8 mouse cellular contexts compared by ENCODE assay signal in genomic region chr8:105565952-105566702, GRCm38 (mm10). TPM values are rescaled to one million over a fixed set of nuclear protein-coding genes. Genes with fewer than 3 reads are reported as not detected.
DNase-seq lines count a peak whose midpoint lies in the region; ATAC-seq and TF ChIP-seq lines count a peak whose summit lies in the region.

Atp6v0d1 (minus strand) TSS chr8:105566047.

- WGBS in forebrain, embryonic 12.5 days: 4% methylated on average over 53 of the region's 53 CpGs
- under 1% methylated on average over 53 of the region's 53 CpGs for WGBS in heart, postnatal 0 days
- WGBS in liver, embryonic 16.5 days (ENCODE audit: insufficient replicate concordance): 2% methylated on average over 53 of the region's 53 CpGs
- 4% methylated on average over 53 of the region's 53 CpGs for WGBS in neural tube, embryonic 13.5 days

- TF ChIP-seq EP300 in heart, postnatal 0 days (IDR thresholded peaks at IDR 0.05; ENCODE audit: low read depth): peak; percentile 59

- ATAC-seq in forebrain, embryonic 12.5 days (ENCODE audit: low FRiP score): peak; percentile 99
- ATAC-seq in heart, postnatal 0 days (ENCODE audit: insufficient read depth, low read depth): peak; percentile 98
- ATAC-seq in liver, embryonic 16.5 days (ENCODE audit: low read depth): peak; percentile 99
- ATAC-seq in neural tube, embryonic 13.5 days (ENCODE audit: low read depth): peak; percentile 99

- no peaks in the 10 kb centered on the region for H3K9me3 ChIP-seq in E14TG2a.4 (ENCODE audit: low read length)
- no peaks in the 10 kb centered on the region for H3K9me3 ChIP-seq in forebrain, embryonic 12.5 days
- H3K9me3 ChIP-seq in heart, postnatal 0 days (replicated peaks; ENCODE audit: control insufficient read depth, low read length): no peaks in the 10 kb centered on the region
- H3K9me3 ChIP-seq in liver, embryonic 16.5 days (replicated peaks; ENCODE audit: control insufficient read depth, low read length): no peaks in the 10 kb centered on the region
- no peaks in the 10 kb centered on the region for H3K9me3 ChIP-seq in neural tube, embryonic 13.5 days

- peak within 1 kb of the TSS; percentile 89 for H3K4me2 ChIP-seq in forebrain, embryonic 12.5 days
- peak within 1 kb of the TSS; percentile 92 for H3K4me2 ChIP-seq in heart, postnatal 0 days (ENCODE audit: low read depth, low read length)
- H3K4me2 ChIP-seq in liver, embryonic 16.5 days (ENCODE audit: low read depth, low read length): peak within 1 kb of the TSS; percentile 94
- peak within 1 kb of the TSS; percentile 93 for H3K4me2 ChIP-seq in neural tube, embryonic 13.5 days

- peaks cover 10% of the 10 kb centered on the region for H3K27me3 ChIP-seq in E14TG2a.4 (ENCODE audit: insufficient read depth, low read length)
- no peaks in the 10 kb centered on the region for H3K27me3 ChIP-seq in forebrain, embryonic 12.5 days
- no peaks in the 10 kb centered on the region for H3K27me3 ChIP-seq in heart, postnatal 0 days (ENCODE audit: control insufficient read depth, insufficient read depth, low read length)
- no peaks in the 10 kb centered on the region for H3K27me3 ChIP-seq in liver, embryonic 16.5 days (ENCODE audit: control insufficient read depth, insufficient read depth, low read depth, low read length)
- no peaks in the 10 kb centered on the region for H3K27me3 ChIP-seq in neural tube, embryonic 13.5 days
- no peaks in the 10 kb centered on the region for H3K27me3 ChIP-seq in testis, adult 2 months (ENCODE audit: control insufficient read depth, insufficient read depth, low read length)

- H3K27ac ChIP-seq in forebrain, embryonic 12.5 days: peak within 1 kb of the TSS; percentile 51
- H3K27ac ChIP-seq in heart, postnatal 0 days (ENCODE audit: low read depth): peak within 1 kb of the TSS; percentile 77
- peak within 1 kb of the TSS; percentile 89 for H3K27ac ChIP-seq in liver, embryonic 16.5 days (ENCODE audit: low read length)
- peak within 1 kb of the TSS; percentile 88 for H3K27ac ChIP-seq in neural tube, embryonic 13.5 days (replicated peaks)
- peak within 1 kb of the TSS; percentile 77 for H3K27ac ChIP-seq in testis, adult 2 months (ENCODE audit: control insufficient read depth, insufficient read depth, low read depth, low read length)

- DNase-seq in c-Kit-positive CD71-positive TER-119-positive erythroid progenitor cells, embryonic 14.5 days (ENCODE audit: low spot score): peak; percentile 100
- peak; percentile 99 for DNase-seq in heart, postnatal 0 days (ENCODE audit: low spot score)
- peak; percentile 99 to 100 for DNase-seq in kidney, postnatal 4 days

- peaks cover 37% of the 10 kb centered on the region for H3K4me1 ChIP-seq in E14TG2a.4 (replicated peaks; ENCODE audit: low read depth, low read length)
- H3K4me1 ChIP-seq in forebrain, embryonic 12.5 days: peaks cover 25% of the 10 kb centered on the region
- H3K4me1 ChIP-seq in heart, postnatal 0 days (ENCODE audit: control insufficient read depth, insufficient read depth): peaks cover 20% of the 10 kb centered on the region
- peaks cover 22% of the 10 kb centered on the region for H3K4me1 ChIP-seq in liver, embryonic 16.5 days (ENCODE audit: control insufficient read depth, low read depth, low read length)
- peaks cover 48% of the 10 kb centered on the region for H3K4me1 ChIP-seq in neural tube, embryonic 13.5 days (replicated peaks)
- peaks cover 13% of the 10 kb centered on the region for H3K4me1 ChIP-seq in testis, adult 2 months (ENCODE audit: control insufficient read depth, insufficient read depth, low read length)

- H3K36me3 ChIP-seq in E14TG2a.4 (ENCODE audit: insufficient read depth, low read length): peaks cover 13% of the 10 kb centered on the region; the same call in 1 of the 2 replicates
- no peaks in the 10 kb centered on the region for H3K36me3 ChIP-seq in forebrain, embryonic 12.5 days (replicated peaks)
- H3K36me3 ChIP-seq in heart, postnatal 0 days (replicated peaks; ENCODE audit: control insufficient read depth, insufficient read depth, low read length): no peaks in the 10 kb centered on the region
- no peaks in the 10 kb centered on the region for H3K36me3 ChIP-seq in liver, embryonic 16.5 days (ENCODE audit: control insufficient read depth, insufficient read depth)
- peaks cover 6% of the 10 kb centered on the region; the same call in 1 of the 2 replicates for H3K36me3 ChIP-seq in neural tube, embryonic 13.5 days
- H3K36me3 ChIP-seq in testis, adult 2 months (ENCODE audit: control insufficient read depth, insufficient read depth, low read length): no peaks in the 10 kb centered on the region

- TF ChIP-seq CTCF in E14TG2a.4 (conservative IDR thresholded peaks at IDR 0.05; ENCODE audit: low read length): peak; percentile 40
- peak; percentile 89 for TF ChIP-seq CTCF in heart, postnatal 0 days (IDR thresholded peaks at IDR 0.05; ENCODE audit: low read depth)
- TF ChIP-seq CTCF in testis, adult 2 months (IDR thresholded peaks at IDR 0.05; ENCODE audit: control insufficient read depth, insufficient read depth, insufficient replicate concordance, low read depth, low read length): peak; percentile 66; the same call in 1 of the 2 replicates

- H3K4me3 ChIP-seq in E14TG2a.4 (replicated peaks; ENCODE audit: low read length): peak within 1 kb of the TSS; percentile 91
- H3K4me3 ChIP-seq in forebrain, embryonic 12.5 days (replicated peaks): peak within 1 kb of the TSS; percentile 63
- peak within 1 kb of the TSS; percentile 68 for H3K4me3 ChIP-seq in heart, postnatal 0 days (ENCODE audit: low read depth, low read length)
- peak within 1 kb of the TSS; percentile 94 for H3K4me3 ChIP-seq in liver, embryonic 16.5 days (ENCODE audit: low read depth, low read length)
- peak within 1 kb of the TSS; percentile 80 for H3K4me3 ChIP-seq in neural tube, embryonic 13.5 days
- peak within 1 kb of the TSS; percentile 86 for H3K4me3 ChIP-seq in testis, adult 2 months (ENCODE audit: control insufficient read depth, low read depth, low read length)

- peak; percentile 75 for TF ChIP-seq POLR2A in testis, adult 2 months (IDR thresholded peaks at IDR 0.05; ENCODE audit: control insufficient read depth, low read depth, low read length)

- peak within 1 kb of the TSS; percentile 79 for H3K9ac ChIP-seq in forebrain, embryonic 12.5 days
- H3K9ac ChIP-seq in heart, postnatal 0 days (replicated peaks; ENCODE audit: low read depth, low read length): peak within 1 kb of the TSS; percentile 77
- H3K9ac ChIP-seq in liver, embryonic 16.5 days (ENCODE audit: low read depth, low read length): peak within 1 kb of the TSS; percentile 97
- peak within 1 kb of the TSS; percentile 93 for H3K9ac ChIP-seq in neural tube, embryonic 13.5 days

RNA-seq across cellular contexts. Expression of gene Atp6v0d1, which starts in this region (rescaled TPM):
- polyA plus RNA-seq in forebrain, embryonic 12.5 days (2016; fragmentation: Nextera tagmentation; extraction: Ambion mirVana): 94.3 and 95.4 TPM in 2 replicates
- 52.1 and 60.8 TPM in 2 replicates for total RNA-seq in heart, postnatal 0 days (2014; rRNA removed; ENCODE audit: low replicate concordance)
- polyA plus RNA-seq in heart, postnatal 0 days (2015; fragmentation: Nextera tagmentation; extraction: Ambion mirVana): 57.5 and 58.9 TPM in 2 replicates
- 51.0 and 54.0 TPM in 2 replicates for polyA plus RNA-seq in liver, embryonic 16.5 days (2015; fragmentation: Nextera tagmentation; extraction: Ambion mirVana)
- polyA plus RNA-seq in neural tube, embryonic 13.5 days (2015; fragmentation: Nextera tagmentation; extraction: Ambion mirVana): 195 and 211 TPM in 2 replicates
- 43.8 and 47.4 TPM in 2 replicates for polyA plus RNA-seq in testis, adult 2 months (2012; rRNA removed)

Comparison
In these comparisons a context has a peak if more than half of its experiments do, and no peak if none do; other contexts are left out.
1. Peak in every context shown above with its lines: DNase-seq, ATAC-seq, H3K4me3 ChIP-seq and H3K27ac ChIP-seq.